Mouse (Mus musculus) lung, postnatal 0 days (tissue): Measurements from ENCODE around the gene Sash1. TPM values are rescaled to one million over a fixed set of nuclear protein-coding genes. Genes with fewer than 3 reads are reported as not detected.

Experiments used
- ATAC-seq: fragments of 200-750 bp; cut with Nextera tagmentation; 2 replicates; pipeline ENCODE4 v1.8.0; 2017; ENCODE audit warnings: moderate library complexity
- DNase-seq: peaks from one replicate; pipeline ENCODE4 v3.0.0-alpha.2; 2016; ENCODE audit warnings: low spot score
- H3K27ac ChIP-seq: fragments of 300-500 bp; sonication (generic); 2 replicates; pipeline ENCODE4 v1.5.1; 2014; ENCODE audit warnings: antibody characterized with exemption, mild to moderate bottlenecking, low read length, mixed read lengths
- H3K27me3 ChIP-seq: fragments of 300-500 bp; sonication (generic); replicated peaks from 2 replicates; pipeline ENCODE4 v1.6.1; 2014; ENCODE audit warnings: low read length, mixed read lengths; ENCODE audit not compliant: insufficient read depth
- H3K36me3 ChIP-seq: fragments of 300-500 bp; sonication (generic); 2 replicates; pipeline ENCODE4 v1.6.1; 2014; ENCODE audit warnings: low read length, mixed read lengths; ENCODE audit not compliant: insufficient read depth
- H3K4me1 ChIP-seq: fragments of 300-500 bp; sonication (generic); 2 replicates; pipeline ENCODE4 v1.6.1; 2014; ENCODE audit warnings: antibody characterized with exemption, low read depth, low read length, mixed read lengths; ENCODE audit not compliant: insufficient read depth
- H3K4me2 ChIP-seq: fragments of 300-500 bp; sonication (generic); replicated peaks from 2 replicates; pipeline ENCODE4 v1.6.1; 2014; ENCODE audit warnings: low read depth, mild to moderate bottlenecking, low read length, moderate library complexity, mixed read lengths
- H3K4me3 ChIP-seq: fragments of 300-500 bp; sonication (generic); 2 replicates; pipeline ENCODE4 v1.5.1; 2014; ENCODE audit warnings: low read depth, low read length
- H3K9ac ChIP-seq: fragments of 300-500 bp; sonication (generic); replicated peaks from 2 replicates; pipeline ENCODE4 v1.6.1; 2014; ENCODE audit warnings: low read depth, mild to moderate bottlenecking
- H3K9me3 ChIP-seq: fragments of 300-500 bp; sonication (generic); 2 replicates; pipeline ENCODE4 v1.6.1; 2016; ENCODE audit warnings: low read length, mixed read lengths
- CTCF ChIP-seq: IDR thresholded peaks from 2 replicates; pipeline ENCODE4 v1.5.1; 2016; ENCODE audit warnings: antibody characterized with exemption, mild to moderate bottlenecking
- EP300 ChIP-seq: IDR thresholded peaks from 2 replicates; pipeline ENCODE4 v1.6.1; 2016; ENCODE audit warnings: antibody characterized with exemption, mild to moderate bottlenecking, control low read depth
- WGBS: fragments of 180-500 bp; shearing (Covaris S2); extraction: QIAGEN DNeasy Blood & Tissue Kit; methylation state at CpG from one replicate; pipeline ENCODE4 v1.1.7; 2014; 5-methylcytosine and 5-hydroxymethylcytosine counted together
- polyA plus RNA-seq: library from polyadenylated mRNA; unstranded; fragments of >200 nt; fragmentation: Nextera tagmentation; extraction: Ambion mirVana; gene quantifications from 2 replicates; pipeline ENCODE4 v1.2.1, GENCODE M21; 2015

The Sash1 gene
- polyA plus RNA-seq, 1 experiment from 2014 or later: 10.1 TPM

DNA sequence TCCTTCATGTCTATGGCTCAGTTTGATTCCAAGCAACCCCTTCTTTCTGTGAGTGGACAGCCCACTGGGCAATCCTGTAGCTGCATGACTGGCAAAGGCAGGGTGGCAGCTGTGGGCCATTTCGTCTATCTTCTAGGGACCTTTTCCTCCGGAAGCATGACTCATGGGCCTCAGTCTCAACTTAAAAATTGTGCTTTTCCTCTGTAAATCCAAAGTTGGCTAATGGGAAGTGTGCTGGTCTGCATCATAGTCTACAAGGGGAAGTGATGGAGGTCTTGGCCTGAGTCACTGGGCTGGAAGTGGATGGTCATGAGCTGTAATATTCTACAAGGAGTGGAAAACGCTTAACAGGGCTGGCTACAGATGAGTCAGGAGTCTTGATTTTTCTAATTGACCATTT is 15.5 kb downstream of the Sash1 start:
- peak; percentile 37 for DNase-seq
- no peak for ATAC-seq
- Histone ChIP-seq H3K27ac (no peak overlapping the region), H3K9ac (no peak overlapping the region), H3K4me2 (no peak overlapping the region), H3K4me3 (no peak overlapping the region), H3K4me1 (peaks cover 14% of the 10 kb centered on the region; the same call in 1 of the 2 replicates), H3K9me3 (no peaks in the 10 kb centered on the region), H3K27me3 (no peaks in the 10 kb centered on the region), H3K36me3 (no peaks in the 10 kb centered on the region)
- TF ChIP-seq CTCF (no peak), EP300 (peak; percentile 62)
- 63% methylated on average over 3 of the region's 3 CpGs for WGBS

DNA sequence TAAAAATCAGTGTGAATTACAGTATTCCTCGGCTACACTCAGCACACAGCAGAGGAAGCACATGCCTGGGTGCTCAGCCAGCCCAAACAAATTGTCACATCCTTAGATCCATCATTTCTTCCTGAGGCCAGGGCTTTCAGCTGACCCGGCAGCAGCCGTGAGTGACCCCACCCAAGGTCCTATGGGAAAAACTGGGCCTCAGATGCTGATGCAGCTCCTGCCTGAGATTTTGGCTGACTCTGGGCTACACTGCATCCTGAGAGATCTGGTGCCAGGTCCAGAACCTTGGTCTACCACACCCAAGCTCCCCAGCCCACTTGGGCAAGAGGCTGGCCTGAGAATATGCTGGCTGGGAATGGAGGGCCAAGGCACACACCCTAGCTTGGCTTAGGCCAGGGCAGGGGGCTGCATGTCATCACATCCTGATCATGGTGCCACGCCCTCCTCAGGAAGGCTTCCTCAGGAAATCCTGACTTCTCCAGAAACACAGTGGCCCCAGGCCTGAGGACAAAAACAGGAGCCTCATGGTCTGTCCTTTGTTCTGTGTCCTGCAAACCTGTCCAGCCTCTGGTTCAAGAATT is 19.7 kb downstream of the Sash1 start:
- Histone ChIP-seq H3K4me1 (no peaks in the 10 kb centered on the region; the same call in 1 of the 2 replicates), H3K4me3 (no peak overlapping the region), H3K4me2 (no peak overlapping the region), H3K9me3 (no peaks in the 10 kb centered on the region), H3K27me3 (no peaks in the 10 kb centered on the region), H3K36me3 (no peaks in the 10 kb centered on the region), H3K27ac (peak overlapping the region; percentile 85), H3K9ac (no peak overlapping the region)
- ATAC-seq (peak; percentile 97), DNase-seq (peak; percentile 65)
- TF ChIP-seq CTCF: no peak
- peak; percentile 97 for TF ChIP-seq EP300
- 51% methylated on average over 4 of the region's 4 CpGs for WGBS

DNA sequence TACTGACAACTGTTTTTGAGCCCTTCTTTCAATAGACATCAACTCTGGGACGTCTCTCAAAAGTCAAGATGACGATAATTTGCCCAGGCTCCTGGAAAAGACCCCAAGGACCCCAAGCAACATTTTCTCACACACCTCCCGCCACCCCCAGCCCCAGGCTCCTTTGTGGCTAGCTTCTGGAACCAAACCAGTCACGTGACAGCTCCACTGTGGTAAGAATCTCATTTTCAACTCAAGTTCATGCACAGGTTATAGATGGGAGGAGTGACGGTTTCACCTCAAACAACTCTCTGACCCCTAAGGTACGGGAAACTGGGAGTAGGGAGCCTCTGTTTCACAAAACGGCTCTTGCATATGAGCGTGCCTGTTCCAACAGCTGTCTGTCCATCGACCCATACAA is 25.2 kb downstream of the Sash1 start:
- Histone ChIP-seq H3K27me3 (no peaks in the 10 kb centered on the region), H3K9me3 (no peaks in the 10 kb centered on the region), H3K9ac (no peak overlapping the region), H3K27ac (no peak overlapping the region), H3K4me2 (no peak overlapping the region), H3K4me1 (no peaks in the 10 kb centered on the region), H3K4me3 (no peak overlapping the region), H3K36me3 (no peaks in the 10 kb centered on the region)
- no peak for TF ChIP-seq EP300
- no peak for TF ChIP-seq CTCF
- no peak for ATAC-seq
- no peak for DNase-seq
- 75% methylated on average over 9 of the region's 9 CpGs for WGBS

GRCm38 (mm10) chr10:8858718-8859117 is 27.2 kb downstream of the Sash1 start:
- H3K9me3 ChIP-seq: no peaks in the 10 kb centered on the region
- no peak overlapping the region for H3K27ac ChIP-seq
- ATAC-seq (no peak), DNase-seq (no peak)
- no peaks in the 10 kb centered on the region for H3K36me3 ChIP-seq
- H3K4me3 ChIP-seq: no peak overlapping the region
- TF ChIP-seq CTCF: no peak
- no peak for TF ChIP-seq EP300
- no peaks in the 10 kb centered on the region for H3K27me3 ChIP-seq
- H3K9ac ChIP-seq: no peak overlapping the region
- no peaks in the 10 kb centered on the region for H3K4me1 ChIP-seq
- H3K4me2 ChIP-seq: no peak overlapping the region
- 84% methylated on average over 7 of the region's 7 CpGs for WGBS

- WGBS: 75% methylated on average over 2 of the region's 2 CpGs
- no peak overlapping the region for H3K27ac ChIP-seq
- no peak overlapping the region for H3K9ac ChIP-seq
- H3K4me3 ChIP-seq: no peak overlapping the region
- H3K9me3 ChIP-seq: no peaks in the 10 kb centered on the region
- TF ChIP-seq EP300: no peak
- TF ChIP-seq CTCF: no peak
- no peak overlapping the region for H3K4me2 ChIP-seq
- DNase-seq (no peak), ATAC-seq (no peak)
- H3K27me3 ChIP-seq: no peaks in the 10 kb centered on the region
- H3K36me3 ChIP-seq: no peaks in the 10 kb centered on the region
- no peaks in the 10 kb centered on the region for H3K4me1 ChIP-seq
Observed at GRCm38 (mm10) chr10:8856942-8857341, 28.9 kb downstream of the Sash1 start.

DNA sequence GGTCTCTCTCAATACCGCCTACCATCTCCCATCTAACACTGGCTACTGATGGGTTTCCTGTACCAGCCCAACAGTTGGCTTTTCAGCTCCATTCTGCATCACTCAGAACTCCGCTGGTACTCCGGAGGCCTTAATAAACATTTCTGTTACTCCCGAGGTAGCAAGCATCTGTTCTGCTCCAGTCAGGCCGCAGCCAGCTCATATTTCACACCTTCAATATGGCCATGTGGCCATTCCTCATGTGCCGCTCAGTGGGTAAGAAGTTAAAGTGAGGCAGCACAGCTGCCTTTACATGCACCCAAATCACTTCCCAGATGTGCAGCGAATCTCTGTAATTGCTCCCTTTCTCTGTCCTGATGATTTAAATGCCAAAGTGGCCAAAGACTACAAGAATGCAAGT is 32.5 kb downstream of the Sash1 start:
- H3K4me3 ChIP-seq: no peak overlapping the region
- H3K9ac ChIP-seq: no peak overlapping the region
- DNase-seq (no peak), ATAC-seq (no peak)
- no peaks in the 10 kb centered on the region for H3K27me3 ChIP-seq
- 70% methylated on average over 7 of the region's 7 CpGs for WGBS
- H3K4me1 ChIP-seq: no peaks in the 10 kb centered on the region
- H3K9me3 ChIP-seq: no peaks in the 10 kb centered on the region
- H3K4me2 ChIP-seq: no peak overlapping the region
- TF ChIP-seq CTCF: no peak
- no peak for TF ChIP-seq EP300
- H3K36me3 ChIP-seq: no peaks in the 10 kb centered on the region
- H3K27ac ChIP-seq: no peak overlapping the region

DNA sequence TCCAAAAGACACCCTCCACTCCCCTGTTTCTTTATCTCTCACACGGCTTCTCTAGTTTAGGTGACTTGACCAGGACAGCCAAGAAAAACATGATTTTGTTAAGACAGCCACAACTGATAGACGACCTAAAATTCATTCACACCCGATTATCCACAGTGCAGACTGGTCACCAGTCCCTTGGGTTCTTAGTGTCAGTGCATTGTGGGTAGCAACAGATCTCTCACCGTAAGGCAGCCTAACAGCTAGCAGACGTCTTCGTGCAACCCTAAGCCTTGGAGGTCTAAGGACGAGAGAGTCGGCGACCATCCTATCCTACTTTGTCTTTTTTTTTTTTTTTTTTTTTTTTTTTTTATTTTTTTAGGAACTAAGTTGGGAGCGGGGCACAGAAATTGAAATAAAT is 34.2 kb downstream of the Sash1 start:
- no peak for TF ChIP-seq EP300
- Histone ChIP-seq H3K9ac (no peak overlapping the region), H3K4me1 (no peaks in the 10 kb centered on the region), H3K9me3 (no peaks in the 10 kb centered on the region), H3K36me3 (no peaks in the 10 kb centered on the region), H3K4me2 (no peak overlapping the region), H3K27me3 (no peaks in the 10 kb centered on the region), H3K4me3 (no peak overlapping the region), H3K27ac (no peak overlapping the region)
- WGBS: 82% methylated on average over 10 of the region's 10 CpGs
- ATAC-seq (no peak), DNase-seq (no peak)
